ENCODE assay signal across 9 mouse cellular contexts in genomic region chr14:57606663-57607365, GRCm38 (mm10). TPM values are rescaled to one million over a fixed set of nuclear protein-coding genes. Genes with fewer than 3 reads are reported as not detected.
DNase-seq lines count a peak whose midpoint lies in the region; ATAC-seq and TF ChIP-seq lines count a peak whose summit lies in the region.
"Had no signal": no experiment of that assay in that cellular context is flagged by ENCODE, and none has a peak within 500 bp of the region (broad histone marks: within the 10 kb centered on the region; RNA-seq: fewer than 3 reads in every experiment).

No protein-coding gene starts in this region.

- no peak overlapping the region for H3K4me2 ChIP-seq in heart, embryonic 13.5 days
- H3K4me2 ChIP-seq in lung, embryonic 15.5 days: no peak overlapping the region; the same call in 1 of the 2 replicates
- H3K4me2 ChIP-seq: limb, embryonic 12.5 days had no signal

- peaks cover 42% of the 10 kb centered on the region for H3K36me3 ChIP-seq in heart, embryonic 13.5 days
- H3K36me3 ChIP-seq in lung, embryonic 15.5 days: peaks cover 16% of the 10 kb centered on the region

- no peak for DNase-seq in heart, postnatal 10 days
- DNase-seq in lung, adult 2 months: no peak
- DNase-seq in brain, embryonic 14.5 days (ENCODE audit: low read depth): peak; percentile 55
- DNase-seq in lung, postnatal 36 days: peak; percentile 47

- H3K27me3 ChIP-seq in heart, embryonic 13.5 days (replicated peaks): peaks cover 16% of the 10 kb centered on the region
- H3K27me3 ChIP-seq in lung, embryonic 15.5 days: no peaks in the 10 kb centered on the region
- H3K27me3 ChIP-seq: limb, embryonic 12.5 days had no signal

- H3K9me3 ChIP-seq in heart, embryonic 13.5 days: no peaks in the 10 kb centered on the region
- no peaks in the 10 kb centered on the region for H3K9me3 ChIP-seq in lung, embryonic 15.5 days
- H3K9me3 ChIP-seq: limb, embryonic 12.5 days had no signal

- H3K4me3 ChIP-seq in heart, embryonic 13.5 days: no peak overlapping the region
- no peak overlapping the region for H3K4me3 ChIP-seq in lung, embryonic 15.5 days
- no peak overlapping the region for H3K4me3 ChIP-seq in lung, adult 2 months (replicated peaks; ENCODE audit: extremely low read depth, low read depth, low read length)
- H3K4me3 ChIP-seq: limb, embryonic 12.5 days had no signal

- H3K9ac ChIP-seq in heart, embryonic 13.5 days: no peak overlapping the region
- no peak overlapping the region for H3K9ac ChIP-seq in lung, embryonic 15.5 days
- H3K9ac ChIP-seq: limb, embryonic 12.5 days had no signal

- H3K4me1 ChIP-seq in heart, embryonic 13.5 days: peaks cover 41% of the 10 kb centered on the region
- H3K4me1 ChIP-seq in lung, embryonic 15.5 days: peaks cover 29% of the 10 kb centered on the region
- peaks cover 3% of the 10 kb centered on the region for H3K4me1 ChIP-seq in lung, adult 2 months (ENCODE audit: control insufficient read depth, insufficient read depth, low read length)

- intact Hi-C loops in heart, postnatal 10 days (cut with DNase I): no loop called here

- no peak for TF ChIP-seq CTCF in lung, adult 2 months (IDR thresholded peaks at IDR 0.05; ENCODE audit: insufficient read depth, low read length)
- no peak for TF ChIP-seq CTCF in brain, embryonic 14.5 days (IDR thresholded peaks at IDR 0.05; ENCODE audit: borderline replicate concordance, extremely low read depth, insufficient read depth, insufficient read length)

- 60% methylated on average over 8 of the region's 8 CpGs for WGBS in heart, embryonic 13.5 days
- WGBS in lung, embryonic 15.5 days: 31% methylated on average over 8 of the region's 8 CpGs
- WGBS in lung, adult 2 months: 33% methylated on average over 8 of the region's 8 CpGs

- no peak for TF ChIP-seq POLR2A in lung, adult 2 months (IDR thresholded peaks at IDR 0.05; ENCODE audit: borderline replicate concordance, extremely low read depth, low read depth, low read length)
- TF ChIP-seq POLR2A in brain, embryonic 14.5 days (IDR thresholded peaks at IDR 0.05; ENCODE audit: borderline replicate concordance, extremely low read depth, insufficient read depth, insufficient read length, poor library complexity, severe bottlenecking): no peak

- no peak for ATAC-seq in heart, embryonic 13.5 days (ENCODE audit: extremely low read depth, insufficient number of reproducible peaks, low FRiP score, low TSS enrichment)
- ATAC-seq in lung, embryonic 15.5 days (ENCODE audit: borderline replicate concordance, extremely low read depth, low FRiP score, low TSS enrichment): peak; percentile 61; the same call in 1 of the 2 replicates
- ATAC-seq in erythroid progenitor cell, adult 5-6 weeks (replicated peaks; ENCODE audit: low FRiP score, poor library complexity, severe bottlenecking): no peak
- ATAC-seq: intestine, postnatal 0 days had no signal

- peak overlapping the region; percentile 38 for H3K27ac ChIP-seq in heart, embryonic 13.5 days (replicated peaks)
- H3K27ac ChIP-seq in lung, embryonic 15.5 days: peak overlapping the region; percentile 77
- H3K27ac ChIP-seq: limb, embryonic 12.5 days had no signal

RNA-seq across cellular contexts. Expression of gene Eef1akmt1, which starts 35.4 kb away (rescaled TPM):
- 62.2 and 71.4 TPM in 2 replicates for polyA plus RNA-seq in heart, embryonic 13.5 days (2015; fragmentation: Nextera tagmentation; extraction: Ambion mirVana)
- 10 to 100 TPM; 32.4 to 32.6 TPM for total RNA-seq in heart, postnatal 10 days (2021)
- 106 and 108 TPM in 2 replicates for polyA plus RNA-seq in lung, embryonic 15.5 days (2015; fragmentation: Nextera tagmentation; extraction: Ambion mirVana)
- polyA plus RNA-seq in lung, adult 2 months (2012; rRNA removed): 9.3 and 18.2 TPM in 2 replicates
- 36.4 and 44.7 TPM in 2 replicates for polyA plus RNA-seq in brain, embryonic 14.5 days (2012; rRNA removed)
- 7.9 and 10.9 TPM in 2 replicates for total RNA-seq in erythroid progenitor cell, adult 5-6 weeks (2015; ENCODE audit: low replicate concordance)
- total RNA-seq in erythroid progenitor cell, adult 5-6 weeks (2017; ENCODE audit: low replicate concordance): not detected in 2 replicates

RNA-seq across cellular contexts. Expression of gene Xpo4, which starts 58.4 kb away (rescaled TPM):
- polyA plus RNA-seq in heart, embryonic 13.5 days (2015; fragmentation: Nextera tagmentation; extraction: Ambion mirVana): 12.0 TPM in 2 replicates
- total RNA-seq in heart, postnatal 10 days (2021): 10 to 100 TPM; 16.6 to 19.1 TPM
- polyA plus RNA-seq in lung, embryonic 15.5 days (2015; fragmentation: Nextera tagmentation; extraction: Ambion mirVana): 21.4 and 23.4 TPM in 2 replicates
- 2.3 and 3.8 TPM in 2 replicates for polyA plus RNA-seq in lung, adult 2 months (2012; rRNA removed)
- polyA plus RNA-seq in brain, embryonic 14.5 days (2012; rRNA removed): 9.9 and 10.2 TPM in 2 replicates
- total RNA-seq in erythroid progenitor cell, adult 5-6 weeks (2015; ENCODE audit: low replicate concordance): 20.5 and 23.1 TPM in 2 replicates
- total RNA-seq in erythroid progenitor cell, adult 5-6 weeks (2017; ENCODE audit: low replicate concordance): 39.3 and 75.2 TPM in 2 replicates

Comparison
In these comparisons a context has a peak if more than half of its experiments do, and no peak if none do; other contexts are left out.
1. DNase-seq: peak in brain, embryonic 14.5 days (single experiment) and lung, postnatal 36 days (single experiment); none in heart, postnatal 10 days (0 of 2) and lung, adult 2 months (single experiment).